Mouse (Mus musculus) heart, postnatal 0 days (tissue): ENCODE results near the gene Frat2. TPM values are rescaled to one million over a fixed set of nuclear protein-coding genes. Genes with fewer than 3 reads are reported as not detected.
A peak's percentile ranks its signal among the peaks of the same experiment; 100 is the strongest.
"Not testable (repeated sequence)": the region's sequence is repeated elsewhere in the genome, so short reads cannot be mapped to it uniquely, and the experiment has no call there.

Experiments used
- ATAC-seq: fragments of 200-750 bp; cut with Nextera tagmentation; 2 replicates; pipeline ENCODE4 v1.8.0; 2017; ENCODE audit warnings: low read depth, moderate number of reproducible peaks, moderate library complexity; ENCODE audit not compliant: insufficient read depth
- DNase-seq: peaks from one replicate; pipeline ENCODE4 v3.0.0-alpha.2; 2016; ENCODE audit warnings: low spot score
- H3K27ac ChIP-seq: fragments of 300-500 bp; sonication (generic); 2 replicates; pipeline ENCODE4 v1.5.1; 2014; ENCODE audit warnings: low read depth, mild to moderate bottlenecking
- H3K27me3 ChIP-seq: fragments of 300-500 bp; sonication (generic); 2 replicates; pipeline ENCODE4 v1.6.1; 2014; ENCODE audit warnings: low read length, mixed read lengths; ENCODE audit not compliant: control insufficient read depth, insufficient read depth
- H3K36me3 ChIP-seq: fragments of 300-500 bp; sonication (generic); replicated peaks from 2 replicates; pipeline ENCODE4 v1.6.1; 2014; ENCODE audit warnings: low read length, mixed read lengths; ENCODE audit not compliant: control insufficient read depth, insufficient read depth
- H3K4me1 ChIP-seq: fragments of 300-500 bp; sonication (generic); 2 replicates; pipeline ENCODE4 v1.6.1; 2014; ENCODE audit warnings: antibody characterized with exemption; ENCODE audit not compliant: control insufficient read depth, insufficient read depth
- H3K4me2 ChIP-seq: fragments of 300-500 bp; sonication (generic); 2 replicates; pipeline ENCODE4 v1.6.1; 2014; ENCODE audit warnings: low read depth, mild to moderate bottlenecking, low read length, moderate library complexity
- H3K4me3 ChIP-seq: fragments of 300-500 bp; sonication (generic); 2 replicates; pipeline ENCODE4 v1.5.1; 2014; ENCODE audit warnings: low read depth, low read length
- H3K9ac ChIP-seq: fragments of 300-500 bp; sonication (generic); replicated peaks from 2 replicates; pipeline ENCODE4 v1.6.1; 2014; ENCODE audit warnings: low read depth, low read length, mixed read lengths
- H3K9me3 ChIP-seq: fragments of 300-500 bp; sonication (generic); replicated peaks from 2 replicates; pipeline ENCODE4 v1.6.1; 2016; ENCODE audit warnings: low read length; ENCODE audit not compliant: control insufficient read depth
- CTCF ChIP-seq: IDR thresholded peaks from 2 replicates; pipeline ENCODE4 v1.5.1; 2016; ENCODE audit warnings: antibody characterized with exemption, control low read depth, low read depth
- EP300 ChIP-seq: IDR thresholded peaks from 2 replicates; pipeline ENCODE4 v1.6.1; 2016; ENCODE audit warnings: antibody characterized with exemption, low read depth
- WGBS: fragments of 180-500 bp; shearing (Covaris S2); extraction: QIAGEN DNeasy Blood & Tissue Kit; methylation state at CpG from one replicate; pipeline ENCODE4 v1.1.7; 2014; 5-methylcytosine and 5-hydroxymethylcytosine counted together
- polyA plus RNA-seq: library from polyadenylated mRNA; unstranded; fragments of >200 nt; fragmentation: Nextera tagmentation; extraction: Ambion mirVana; gene quantifications from 2 replicates; pipeline ENCODE4 v1.2.1, GENCODE M21; 2015
- total RNA-seq: library from RNA; depleted of rRNA; stranded (reverse); fragments of >200 nt; gene quantifications from 2 replicates; pipeline ENCODE4 v1.2.3, GENCODE M21; 2014; ENCODE audit warnings: low replicate concordance

The Frat2 gene
- total and polyA plus RNA-seq, 2 experiments from 2014 or later = 1.4 to 5.6 TPM

GRCm38 (mm10) chr19:41850021-41850718 lies 2.2 kb upstream of the Frat2 start:
- DNase-seq (no peak), ATAC-seq (no peak)
- Histone ChIP-seq H3K27me3 (no peaks in the 10 kb centered on the region), H3K4me1 (0 out of 2 replicates have a peak, but pooled peaks cover 6% of the 10 kb centered on the region), H3K27ac (no peak overlapping the region), H3K36me3 (no peaks in the 10 kb centered on the region), H3K4me2 (no peak overlapping the region), H3K9ac (no peak overlapping the region), H3K9me3 (no peaks in the 10 kb centered on the region), H3K4me3 (no peak overlapping the region)
- TF ChIP-seq EP300 (no peak), CTCF (no peak)
- 42% methylated on average over 6 of the region's 6 CpGs for WGBS

GRCm38 (mm10) chr19:41847614-41847991 lies 329 bp downstream of the Frat2 start:
- Histone ChIP-seq H3K4me3 (peak overlapping the region; percentile 75), H3K4me2 (peak overlapping the region; percentile 100), H3K27ac (peak overlapping the region; percentile 83), H3K9ac (peak overlapping the region; percentile 79)
- TF ChIP-seq EP300 = 0 out of 2 replicates have a peak, but pooled peaks have one; percentile 12
- H3K36me3 ChIP-seq, H3K4me1 ChIP-seq, DNase-seq, H3K27me3 ChIP-seq, H3K9me3 ChIP-seq: not testable (repeated sequence)
- WGBS = 0% methylated on average over 20 of the region's 53 CpGs
- ATAC-seq = peak; percentile 54

GRCm38 (mm10) chr19:41847091-41847581 lies 796 bp downstream of the Frat2 start:
- TF ChIP-seq EP300 (no peak), CTCF (no peak)
- DNase-seq (no peak), ATAC-seq (peak; percentile 9; the same call in 1 of the 2 replicates)
- H3K27ac ChIP-seq = peak overlapping the region; percentile 83
- H3K4me3 ChIP-seq = peak overlapping the region; percentile 75
- H3K27me3 ChIP-seq = no peaks in the 10 kb centered on the region
- peak overlapping the region; percentile 100 for H3K4me2 ChIP-seq
- H3K9ac ChIP-seq = peak overlapping the region; percentile 79
- WGBS = under 1% methylated on average over 57 of the region's 64 CpGs
- 0 out of 2 replicates have a peak, but pooled peaks cover 6% of the 10 kb centered on the region for H3K4me1 ChIP-seq
- H3K9me3 ChIP-seq = no peaks in the 10 kb centered on the region
- H3K36me3 ChIP-seq = no peaks in the 10 kb centered on the region

- peak; percentile 19 for DNase-seq
- Histone ChIP-seq H3K4me3 (peak overlapping the region; percentile 75), H3K36me3 (no peaks in the 10 kb centered on the region), H3K4me2 (peak overlapping the region; percentile 100), H3K27me3 (no peaks in the 10 kb centered on the region), H3K9me3 (no peaks in the 10 kb centered on the region), H3K27ac (peak overlapping the region; percentile 83; the same call in 1 of the 2 replicates), H3K4me1 (0 out of 2 replicates have a peak, but pooled peaks cover 6% of the 10 kb centered on the region), H3K9ac (peak overlapping the region; percentile 79)
- no peak for ATAC-seq
- WGBS = 11% methylated on average over 21 of the region's 21 CpGs
- TF ChIP-seq EP300 = no peak
- TF ChIP-seq CTCF = peak; percentile 18; the same call in 1 of the 2 replicates
Measured at GRCm38 (mm10) chr19:41846366-41847090, 1.4 kb downstream of the Frat2 start.

- no peaks in the 10 kb centered on the region for H3K27me3 ChIP-seq
- H3K9ac ChIP-seq = no peak overlapping the region
- 77% methylated on average over 6 of the region's 6 CpGs for WGBS
- no peak overlapping the region for H3K4me3 ChIP-seq
- H3K9me3 ChIP-seq = no peaks in the 10 kb centered on the region
- TF ChIP-seq CTCF (0 out of 2 replicates have a peak, but pooled peaks have one; percentile 4), EP300 (no peak)
- DNase-seq (no peak), ATAC-seq (no peak)
- no peaks in the 10 kb centered on the region for H3K36me3 ChIP-seq
- H3K4me2 ChIP-seq = no peak overlapping the region
- no peak overlapping the region for H3K27ac ChIP-seq
- 0 out of 2 replicates have a peak, but pooled peaks cover 9% of the 10 kb centered on the region for H3K4me1 ChIP-seq
Measured at GRCm38 (mm10) chr19:41844345-41844744, 3.6 kb downstream of the Frat2 start.
